Mouse (Mus musculus): Measurements from ENCODE around the gene Gm4491. TPM values are rescaled to one million over a fixed set of nuclear protein-coding genes. Genes with fewer than 3 reads are reported as not detected.
A peak's percentile ranks its signal among the peaks of the same experiment; 100 is the strongest.

Gm4491 gene
- polyA plus RNA-seq (2015; fragmentation: Nextera tagmentation; extraction: Ambion mirVana), result not detected in 2 replicates

DNA sequence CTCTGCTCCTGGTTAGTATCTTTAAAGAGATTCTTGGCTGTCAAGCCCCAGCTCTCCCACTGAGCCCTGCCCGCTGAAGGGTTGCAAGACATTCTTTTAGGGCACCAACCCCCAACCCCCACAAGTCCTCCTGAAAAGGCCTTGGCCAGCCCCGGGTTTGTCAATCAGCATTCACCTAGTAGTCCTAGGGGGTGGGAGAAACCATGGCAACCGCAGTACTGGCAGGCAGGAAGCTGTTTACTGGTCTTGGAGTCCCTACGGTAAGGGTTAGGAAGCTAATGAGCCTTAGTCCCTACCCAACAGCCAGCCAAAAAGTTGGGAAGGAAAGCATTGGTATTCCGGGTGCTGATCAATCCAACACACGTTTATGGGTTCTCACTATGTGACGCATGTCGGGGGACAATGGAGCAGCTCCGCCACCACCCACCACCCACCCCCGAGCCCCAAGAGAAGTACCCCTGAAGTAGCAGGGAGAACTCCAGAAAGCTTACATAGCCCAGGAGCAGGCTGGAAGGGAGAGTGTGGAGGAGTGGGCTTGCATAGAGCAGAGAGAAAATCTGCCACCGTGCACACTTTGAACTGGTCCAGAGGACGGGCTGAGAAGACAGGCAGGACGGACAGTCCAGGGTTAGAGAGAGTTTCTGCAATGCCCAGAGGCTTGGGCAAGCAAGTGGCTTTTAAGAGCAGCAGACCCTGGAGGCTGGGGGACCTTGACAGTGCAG, at the start of gene Gm4491:
Gm4491 (minus strand) TSS at position 61 of the 722 bp plus-strand sequence.
- Histone ChIP-seq H3K9ac (ENCODE audit: low read depth, low read length) (no peak within 1 kb of the TSS), H3K4me1 (ENCODE audit: control insufficient read depth, insufficient read depth, low read length) (peaks cover 9% of the 10 kb centered on the region), H3K4me2 (ENCODE audit: low read length) (peak within 1 kb of the TSS; percentile 39), H3K36me3 (ENCODE audit: control insufficient read depth, insufficient read depth, low read length) (no peaks in the 10 kb centered on the region), H3K27me3 (ENCODE audit: control insufficient read depth, insufficient read depth, low read depth, low read length) (no peaks in the 10 kb centered on the region), H3K4me3 (ENCODE audit: low read depth, low read length) (no peak within 1 kb of the TSS), H3K27ac (ENCODE audit: low read length) (no peak within 1 kb of the TSS), H3K9me3 (replicated peaks; ENCODE audit: control insufficient read depth, low read length, poor library complexity, severe bottlenecking) (no peaks in the 10 kb centered on the region)
- peak; percentile 92 for ATAC-seq
- WGBS, result 4% methylated on average over 13 of the region's 13 CpGs

DNA sequence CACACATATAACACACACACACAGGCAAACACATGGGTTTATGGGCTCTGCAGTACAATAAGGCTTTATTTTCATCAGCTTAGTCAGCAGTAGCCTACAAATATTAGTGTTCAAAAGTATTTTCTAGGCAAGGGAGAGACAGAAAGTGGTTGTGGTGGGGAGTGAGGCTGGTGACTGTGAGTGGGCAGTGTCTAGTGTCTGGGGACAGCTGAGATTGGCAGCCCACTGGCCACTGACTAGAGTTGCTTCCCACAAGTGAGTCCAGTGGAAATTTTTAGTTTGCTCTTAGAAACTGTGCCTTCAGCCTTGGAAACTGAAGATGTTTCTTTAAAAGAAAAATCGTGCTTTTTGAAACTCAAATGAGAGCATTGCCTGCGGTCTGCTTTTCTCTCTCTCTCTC, 46.1 kb upstream of the Gm4491 start:
- no peak overlapping the region for H3K9ac ChIP-seq (ENCODE audit: low read depth, low read length)
- H3K9me3 ChIP-seq (replicated peaks; ENCODE audit: control insufficient read depth, low read length, poor library complexity, severe bottlenecking), result 0 out of 2 replicates have a peak, but pooled peaks cover 5% of the 10 kb centered on the region
- H3K27me3 ChIP-seq (ENCODE audit: control insufficient read depth, insufficient read depth, low read depth, low read length), result no peaks in the 10 kb centered on the region
- no peak overlapping the region for H3K4me2 ChIP-seq (ENCODE audit: low read length)
- no peak for ATAC-seq
- H3K36me3 ChIP-seq (ENCODE audit: control insufficient read depth, insufficient read depth, low read length), result no peaks in the 10 kb centered on the region
- no peaks in the 10 kb centered on the region for H3K4me1 ChIP-seq (ENCODE audit: control insufficient read depth, insufficient read depth, low read length)
- H3K27ac ChIP-seq (ENCODE audit: low read length), result no peak overlapping the region
- 50% methylated on average over 2 of the region's 2 CpGs for WGBS
- no peak overlapping the region for H3K4me3 ChIP-seq (ENCODE audit: low read depth, low read length)

DNA sequence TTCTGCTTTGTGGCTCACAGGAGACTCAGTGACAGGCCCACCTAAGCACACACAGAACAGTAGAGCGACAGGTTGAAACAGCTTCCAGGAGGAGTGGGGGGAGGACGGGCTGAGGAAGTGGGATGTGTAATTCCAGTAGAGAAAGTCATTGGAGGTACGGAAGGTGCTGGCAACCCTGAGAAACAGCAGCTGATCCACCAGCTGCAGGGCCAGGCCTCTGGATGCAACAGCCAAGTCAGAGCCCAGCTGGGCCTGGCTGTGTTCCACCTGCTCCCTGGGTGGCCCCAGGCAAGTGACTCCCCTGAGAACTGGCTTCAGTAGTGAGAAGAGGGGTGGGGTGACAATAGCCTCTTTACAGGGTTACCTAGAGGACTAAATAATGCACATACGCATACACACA, 45.5 kb upstream of the Gm4491 start:
- no peaks in the 10 kb centered on the region for H3K4me1 ChIP-seq (ENCODE audit: control insufficient read depth, insufficient read depth, low read length)
- H3K4me3 ChIP-seq (ENCODE audit: low read depth, low read length), result no peak overlapping the region
- no peak for ATAC-seq
- no peak overlapping the region for H3K27ac ChIP-seq (ENCODE audit: low read length)
- WGBS, result 76% methylated on average over 4 of the region's 4 CpGs
- H3K9me3 ChIP-seq (replicated peaks; ENCODE audit: control insufficient read depth, low read length, poor library complexity, severe bottlenecking), result 0 out of 2 replicates have a peak, but pooled peaks cover 5% of the 10 kb centered on the region
- H3K4me2 ChIP-seq (ENCODE audit: low read length), result no peak overlapping the region
- H3K36me3 ChIP-seq (ENCODE audit: control insufficient read depth, insufficient read depth, low read length), result no peaks in the 10 kb centered on the region
- no peak overlapping the region for H3K9ac ChIP-seq (ENCODE audit: low read depth, low read length)
- no peaks in the 10 kb centered on the region for H3K27me3 ChIP-seq (ENCODE audit: control insufficient read depth, insufficient read depth, low read depth, low read length)

DNA sequence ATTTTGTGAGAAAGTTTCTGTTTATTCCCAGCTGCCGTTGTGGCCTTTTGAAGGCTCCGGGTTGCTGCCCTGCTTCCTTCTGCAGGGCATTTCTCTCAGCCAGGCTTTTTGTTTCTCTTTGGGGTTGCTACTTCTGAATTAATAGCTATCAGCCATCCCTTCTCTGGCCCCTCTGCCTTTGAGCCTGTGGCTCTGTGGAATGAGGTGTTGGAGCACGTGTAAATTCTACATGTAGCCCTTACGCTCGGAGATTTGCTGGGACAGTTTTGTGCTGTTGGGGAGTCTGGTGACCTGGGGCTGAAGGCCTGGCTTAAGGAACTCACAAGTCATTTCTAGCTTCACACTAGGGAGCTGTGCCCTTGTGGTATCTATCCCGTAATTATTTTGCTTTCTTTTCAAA, 39.2 kb upstream of the Gm4491 start:
- Histone ChIP-seq H3K4me2 (ENCODE audit: low read length) (no peak overlapping the region), H3K27me3 (ENCODE audit: control insufficient read depth, insufficient read depth, low read depth, low read length) (no peaks in the 10 kb centered on the region), H3K36me3 (ENCODE audit: control insufficient read depth, insufficient read depth, low read length) (no peaks in the 10 kb centered on the region), H3K9ac (ENCODE audit: low read depth, low read length) (no peak overlapping the region), H3K9me3 (replicated peaks; ENCODE audit: control insufficient read depth, low read length, poor library complexity, severe bottlenecking) (0 out of 2 replicates have a peak, but pooled peaks cover 5% of the 10 kb centered on the region), H3K27ac (ENCODE audit: low read length) (no peak overlapping the region), H3K4me3 (ENCODE audit: low read depth, low read length) (no peak overlapping the region), H3K4me1 (ENCODE audit: control insufficient read depth, insufficient read depth, low read length) (peaks cover 4% of the 10 kb centered on the region; the same call in 1 of the 2 replicates)
- 0 out of 2 replicates have a peak, but pooled peaks have one; percentile 8 for ATAC-seq
- 46% methylated on average over 6 of the region's 6 CpGs for WGBS

DNA sequence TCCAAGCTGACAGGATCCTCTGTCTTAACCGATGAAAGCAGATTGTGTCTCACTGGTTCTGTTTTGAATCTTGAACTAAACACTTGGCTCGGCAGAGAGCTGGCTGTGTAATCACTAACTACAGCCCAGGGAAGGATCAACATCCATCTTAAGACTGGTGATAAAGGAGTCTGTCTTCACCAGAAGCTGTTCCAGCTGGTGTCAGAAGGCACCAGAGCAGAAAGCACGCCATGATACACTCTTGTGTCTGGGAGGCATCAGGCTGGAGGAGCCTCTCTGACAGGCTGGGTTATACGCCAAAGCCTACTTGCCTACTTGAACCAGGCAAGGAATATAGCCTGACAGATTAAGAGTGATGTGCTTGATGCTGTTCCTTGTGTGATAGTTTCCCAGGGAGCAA, 30.1 kb upstream of the Gm4491 start:
- Histone ChIP-seq H3K4me2 (ENCODE audit: low read length) (no peak overlapping the region), H3K9ac (ENCODE audit: low read depth, low read length) (no peak overlapping the region), H3K9me3 (replicated peaks; ENCODE audit: control insufficient read depth, low read length, poor library complexity, severe bottlenecking) (no peaks in the 10 kb centered on the region), H3K4me1 (ENCODE audit: control insufficient read depth, insufficient read depth, low read length) (no peaks in the 10 kb centered on the region), H3K27ac (ENCODE audit: low read length) (no peak overlapping the region), H3K36me3 (ENCODE audit: control insufficient read depth, insufficient read depth, low read length) (no peaks in the 10 kb centered on the region), H3K4me3 (ENCODE audit: low read depth, low read length) (no peak overlapping the region), H3K27me3 (ENCODE audit: control insufficient read depth, insufficient read depth, low read depth, low read length) (no peaks in the 10 kb centered on the region)
- 62% methylated on average over 4 of the region's 4 CpGs for WGBS
- no peak for ATAC-seq

DNA sequence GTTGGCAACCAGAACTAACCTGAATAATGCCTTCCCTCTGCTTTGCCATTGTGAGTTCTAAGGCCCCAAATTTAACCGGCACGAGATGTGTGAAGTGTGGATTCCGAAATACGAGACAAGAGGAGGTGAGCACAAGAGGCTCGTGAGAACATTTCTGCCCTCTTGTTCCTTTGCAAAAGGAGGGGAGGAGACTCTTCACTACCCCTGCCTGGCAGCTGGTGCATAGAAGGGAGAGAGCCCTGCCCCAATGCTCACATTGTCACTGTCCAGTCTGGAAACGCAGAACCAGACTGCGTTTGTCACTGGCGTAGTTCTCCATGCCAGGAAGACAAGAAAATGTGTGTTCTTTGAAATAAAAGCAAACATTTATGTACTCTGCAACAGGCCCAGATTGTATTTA, 19.6 kb upstream of the Gm4491 start:
- WGBS, result 46% methylated on average over 8 of the region's 8 CpGs
- peaks cover 6% of the 10 kb centered on the region for H3K4me1 ChIP-seq (ENCODE audit: control insufficient read depth, insufficient read depth, low read length)
- no peak for ATAC-seq

DNA sequence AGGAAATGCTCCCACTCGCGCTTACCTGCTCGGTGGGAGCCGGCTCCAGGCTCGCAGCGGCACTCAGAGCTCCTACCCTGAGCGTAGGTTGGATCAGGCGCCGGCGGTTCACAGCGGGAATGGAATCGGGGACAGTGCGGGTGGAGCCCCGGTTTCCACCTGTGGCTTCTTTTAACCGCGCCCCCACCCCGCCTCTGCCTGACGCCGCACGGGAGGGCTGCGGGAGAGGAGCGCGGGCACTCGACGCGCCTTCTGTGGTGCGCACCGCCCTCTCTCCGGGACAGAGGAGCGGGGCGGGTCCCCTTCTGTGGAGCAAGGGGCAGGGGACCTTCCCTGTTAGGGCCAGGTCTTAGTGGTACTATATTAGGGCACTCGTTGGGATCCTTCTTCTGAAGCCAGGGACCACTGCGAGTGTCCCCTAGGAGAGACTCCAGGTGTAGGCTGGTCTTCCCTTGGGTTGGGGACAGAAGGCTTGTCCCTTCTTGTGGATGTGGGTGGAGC, 17.5 kb upstream of the Gm4491 start, which contains the start of gene Gjb6:
Gjb6 (minus strand) TSS at position 451 of the 501 bp plus-strand sequence.
- peaks cover 6% of the 10 kb centered on the region for H3K4me1 ChIP-seq (ENCODE audit: control insufficient read depth, insufficient read depth, low read length)
- peaks cover 20% of the 10 kb centered on the region for H3K27me3 ChIP-seq (ENCODE audit: control insufficient read depth, insufficient read depth, low read depth, low read length)
- H3K4me2 ChIP-seq (ENCODE audit: low read length), result peak within 1 kb of the TSS; percentile 94
- no peak within 1 kb of the TSS for H3K27ac ChIP-seq (ENCODE audit: low read length)
- ATAC-seq, result peak; percentile 54
- H3K4me3 ChIP-seq (ENCODE audit: low read depth, low read length), result peak within 1 kb of the TSS; percentile 49
- H3K9me3 ChIP-seq (replicated peaks; ENCODE audit: control insufficient read depth, low read length, poor library complexity, severe bottlenecking), result no peaks in the 10 kb centered on the region
- H3K9ac ChIP-seq (ENCODE audit: low read depth, low read length), result peak within 1 kb of the TSS; percentile 54
- H3K36me3 ChIP-seq (ENCODE audit: control insufficient read depth, insufficient read depth, low read length), result no peaks in the 10 kb centered on the region
- under 1% methylated on average over 32 of the region's 33 CpGs for WGBS

More for the DNA sequence above, 19.6 kb upstream of the Gm4491 start:
- no peak overlapping the region for H3K4me2 ChIP-seq (ENCODE audit: low read length)
- no peak overlapping the region for H3K9ac ChIP-seq (ENCODE audit: low read depth, low read length)
- no peak overlapping the region for H3K27ac ChIP-seq (ENCODE audit: low read length)
- no peaks in the 10 kb centered on the region for H3K9me3 ChIP-seq (replicated peaks; ENCODE audit: control insufficient read depth, low read length, poor library complexity, severe bottlenecking)
- no peak overlapping the region for H3K4me3 ChIP-seq (ENCODE audit: low read depth, low read length)
- no peaks in the 10 kb centered on the region for H3K36me3 ChIP-seq (ENCODE audit: control insufficient read depth, insufficient read depth, low read length)
- peaks cover 20% of the 10 kb centered on the region for H3K27me3 ChIP-seq (ENCODE audit: control insufficient read depth, insufficient read depth, low read depth, low read length)

DNA sequence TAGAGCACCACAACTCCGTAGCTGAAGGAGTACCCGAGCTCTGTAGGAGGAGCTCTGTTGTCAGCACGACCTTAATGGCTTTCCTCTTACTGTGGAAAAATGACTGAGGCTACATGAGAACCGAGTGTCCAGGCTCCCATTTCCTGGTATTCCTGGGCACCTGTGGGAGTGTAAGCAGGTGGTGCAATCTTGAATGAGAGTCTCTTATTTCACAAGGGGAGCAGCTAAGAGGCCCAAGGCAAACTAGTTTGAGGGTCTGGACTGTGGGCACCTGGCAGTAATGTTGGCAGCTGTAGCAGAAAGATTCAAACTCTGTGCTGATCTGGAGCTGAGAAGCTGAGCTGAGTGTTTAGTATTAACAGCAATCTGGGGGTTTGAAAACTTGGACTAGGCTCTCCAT, 11.7 kb upstream of the Gm4491 start:
- WGBS, result 77% methylated on average over 4 of the region's 4 CpGs
- Histone ChIP-seq H3K9me3 (replicated peaks; ENCODE audit: control insufficient read depth, low read length, poor library complexity, severe bottlenecking) (no peaks in the 10 kb centered on the region), H3K27me3 (ENCODE audit: control insufficient read depth, insufficient read depth, low read depth, low read length) (peaks cover 9% of the 10 kb centered on the region), H3K4me3 (ENCODE audit: low read depth, low read length) (no peak overlapping the region), H3K36me3 (ENCODE audit: control insufficient read depth, insufficient read depth, low read length) (no peaks in the 10 kb centered on the region), H3K4me1 (ENCODE audit: control insufficient read depth, insufficient read depth, low read length) (no peaks in the 10 kb centered on the region), H3K27ac (ENCODE audit: low read length) (no peak overlapping the region), H3K9ac (ENCODE audit: low read depth, low read length) (no peak overlapping the region), H3K4me2 (ENCODE audit: low read length) (no peak overlapping the region)
- no peak for ATAC-seq

DNA sequence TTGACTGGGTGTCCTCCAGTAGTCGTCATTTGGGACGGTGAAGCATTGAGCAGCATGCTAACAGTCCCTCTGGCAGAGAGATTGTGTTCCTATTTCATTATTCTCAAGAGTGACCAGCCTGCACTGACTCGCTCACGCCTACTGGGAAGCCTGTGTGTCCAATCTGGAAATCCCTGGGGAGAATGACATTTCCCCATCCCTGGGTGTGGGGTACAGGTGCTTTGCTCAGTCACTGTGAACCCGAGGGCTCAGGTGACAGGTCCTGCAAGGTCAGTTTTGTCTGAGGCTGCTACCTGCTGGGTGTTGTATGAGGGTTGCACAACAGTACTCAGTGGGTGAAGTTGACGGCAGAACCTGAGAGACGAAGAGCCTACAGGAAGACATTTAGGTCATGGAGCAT, 6.6 kb upstream of the Gm4491 start:
- Histone ChIP-seq H3K9ac (ENCODE audit: low read depth, low read length) (no peak overlapping the region), H3K9me3 (replicated peaks; ENCODE audit: control insufficient read depth, low read length, poor library complexity, severe bottlenecking) (no peaks in the 10 kb centered on the region), H3K36me3 (ENCODE audit: control insufficient read depth, insufficient read depth, low read length) (no peaks in the 10 kb centered on the region), H3K4me2 (ENCODE audit: low read length) (no peak overlapping the region), H3K27ac (ENCODE audit: low read length) (no peak overlapping the region), H3K4me3 (ENCODE audit: low read depth, low read length) (no peak overlapping the region), H3K4me1 (ENCODE audit: control insufficient read depth, insufficient read depth, low read length) (no peaks in the 10 kb centered on the region), H3K27me3 (ENCODE audit: control insufficient read depth, insufficient read depth, low read depth, low read length) (no peaks in the 10 kb centered on the region)
- no peak for ATAC-seq
- WGBS, result 90% methylated on average over 7 of the region's 7 CpGs

Measured in midbrain, embryonic 16.5 days (tissue).